Mouse (Mus musculus) embryonic fibroblast, embryonic 13.5 days (primary cell): Measurements from ENCODE around the gene Gm28047.

Source experiments
- CTCF ChIP-seq: IDR thresholded peaks from 2 replicates; pipeline ENCODE4 v1.5.1; 2011; ENCODE audit warnings: mild to moderate bottlenecking, control low read depth, low read length, moderate library complexity, borderline replicate concordance; ENCODE audit not compliant: insufficient read depth
- POLR2A ChIP-seq: IDR thresholded peaks from 2 replicates; pipeline ENCODE4 v1.6.1; 2011; ENCODE audit warnings: low read depth, mild to moderate bottlenecking, control low read depth, low read length, moderate library complexity

DNA sequence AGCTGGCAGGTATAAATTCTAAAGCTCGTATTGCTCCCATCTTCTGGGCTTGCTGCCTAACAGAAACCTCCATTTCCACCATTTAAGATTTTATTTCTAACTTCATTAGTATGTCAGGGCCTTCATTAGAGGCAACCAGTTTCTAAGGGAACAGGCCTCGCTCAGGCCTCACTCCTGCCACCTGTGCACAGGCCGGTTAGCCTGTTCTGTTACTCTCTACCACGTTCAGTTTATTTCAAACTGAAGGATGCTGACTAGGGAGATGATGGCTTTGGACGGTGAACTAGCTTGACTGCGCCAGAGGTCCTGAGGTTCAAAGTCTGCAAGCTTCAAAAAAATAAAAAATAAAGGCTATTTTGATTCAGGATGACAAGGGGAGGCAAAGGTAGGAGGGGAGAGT lies 45.4 kb upstream of the Gm28047 start:
- TF ChIP-seq POLR2A (peak; percentile 36; the same call in 1 of the 2 replicates), CTCF (no peak)
